Mouse (Mus musculus): ENCODE data around the gene Chchd10. TPM values are rescaled to one million over a fixed set of nuclear protein-coding genes. Genes with fewer than 3 reads are reported as not detected.
A peak's percentile ranks its signal among the peaks of the same experiment; 100 is the strongest.
"Not testable (repeated sequence)": the region's sequence is repeated elsewhere in the genome, so short reads cannot be mapped to it uniquely, and the experiment has no call there.

Chchd10 gene
- 100 to 1,000 TPM; 390 to 396 TPM for total RNA-seq (2021)
- long read RNA-seq, experiment 1, transcript Chchd10-201 (4 exons, 939 nt): major isoform, 273 of 278 reads
- long read RNA-seq, experiment 1, partial matches to known transcripts: 3 of 278 reads
- long read RNA-seq, experiment 1, other reads (novel, unspliced or antisense): 2 of 278 reads
- long read RNA-seq, experiment 2, transcript Chchd10-201 (4 exons, 939 nt): major isoform, 279 of 285 reads
- long read RNA-seq, experiment 2, partial matches to known transcripts: 3 of 285 reads
- long read RNA-seq, experiment 2, other reads (novel, unspliced or antisense): 1 of 285 reads

DNA sequence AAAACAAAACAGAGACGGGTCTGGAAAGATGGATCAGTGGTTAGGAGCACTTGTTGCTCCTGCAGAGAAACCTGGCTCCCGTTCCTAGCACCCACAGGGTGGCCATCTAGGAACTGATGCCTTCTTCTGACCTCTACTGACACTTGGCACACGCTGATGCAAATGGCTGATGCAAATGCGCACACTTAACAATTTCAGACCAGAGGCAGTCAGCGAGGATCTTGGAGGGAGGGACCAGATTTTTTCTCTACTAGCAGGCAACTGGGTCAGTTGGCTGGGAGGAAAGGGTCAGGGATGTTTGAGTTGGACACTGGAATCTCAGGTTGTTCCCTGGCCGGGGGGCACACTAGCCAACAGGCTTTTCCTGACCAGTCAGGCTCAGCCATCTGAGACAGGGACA lies at the start of gene Chchd10:
Chchd10 (plus strand) TSS at position 240 of the 400 bp plus-strand sequence.
- no peak for DNase-seq (ENCODE audit: low spot score in 2 of 2)

DNA sequence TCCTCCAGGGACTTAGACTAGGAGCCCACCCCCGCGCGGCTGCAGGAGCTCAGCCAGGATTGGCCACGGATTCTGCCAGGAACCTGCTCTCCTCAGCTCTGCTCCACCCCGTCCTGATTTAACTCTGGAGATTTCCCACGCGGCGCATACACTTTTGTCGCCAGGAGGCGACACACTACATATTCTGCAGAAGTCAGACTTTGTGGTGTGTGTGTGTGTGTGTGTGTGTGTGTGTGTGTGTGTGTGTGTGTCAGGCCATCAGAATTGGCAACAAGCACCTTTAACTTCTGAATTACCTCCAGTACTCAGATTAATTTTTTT lies 49.7 kb upstream of the Chchd10 start:
- peak; percentile 48 to 73 for DNase-seq (ENCODE audit: low spot score in 2 of 2)

DNA sequence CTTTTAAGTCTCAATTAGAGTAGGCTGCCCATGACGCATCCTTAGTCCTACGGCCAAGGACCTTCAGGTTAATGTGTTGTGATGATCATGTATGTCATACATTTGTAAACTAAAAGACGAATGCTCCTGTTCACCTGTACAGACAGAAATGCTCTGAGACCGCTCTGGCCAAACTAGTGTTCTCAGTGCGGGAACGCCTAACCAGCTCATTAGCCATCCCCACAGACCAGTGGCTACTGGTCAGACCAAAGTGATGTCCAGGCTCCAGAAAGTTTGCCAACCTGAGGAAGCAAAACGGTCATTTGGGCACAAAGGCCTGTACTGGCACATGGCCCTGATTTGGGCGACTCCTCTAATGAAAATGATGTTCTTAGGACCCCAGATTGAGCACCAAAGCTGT lies 48.2 kb upstream of the Chchd10 start:
- no peak for DNase-seq (ENCODE audit: low spot score in 2 of 2)

DNA sequence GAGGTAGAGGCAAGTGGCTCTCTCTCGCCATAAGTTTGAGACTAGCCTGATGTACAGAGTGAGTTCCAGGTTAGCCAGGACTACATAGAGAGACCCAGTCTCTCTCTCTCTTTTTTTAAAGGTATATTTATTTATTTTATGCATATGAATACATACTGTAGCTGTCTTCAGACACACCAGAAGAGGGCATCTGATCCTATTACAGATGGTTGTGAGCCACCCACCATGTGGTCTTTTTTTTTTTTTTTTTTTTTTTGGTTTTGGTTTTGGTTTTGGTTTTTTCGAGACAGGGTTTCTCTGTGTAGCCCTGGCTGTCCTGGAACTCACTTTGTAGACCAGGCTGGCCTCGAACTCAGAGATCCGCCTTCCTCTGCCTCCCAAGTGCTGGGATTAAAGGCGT lies 45.4 kb upstream of the Chchd10 start:
- DNase-seq (ENCODE audit: low spot score in 2 of 2): not testable (repeated sequence)

DNA sequence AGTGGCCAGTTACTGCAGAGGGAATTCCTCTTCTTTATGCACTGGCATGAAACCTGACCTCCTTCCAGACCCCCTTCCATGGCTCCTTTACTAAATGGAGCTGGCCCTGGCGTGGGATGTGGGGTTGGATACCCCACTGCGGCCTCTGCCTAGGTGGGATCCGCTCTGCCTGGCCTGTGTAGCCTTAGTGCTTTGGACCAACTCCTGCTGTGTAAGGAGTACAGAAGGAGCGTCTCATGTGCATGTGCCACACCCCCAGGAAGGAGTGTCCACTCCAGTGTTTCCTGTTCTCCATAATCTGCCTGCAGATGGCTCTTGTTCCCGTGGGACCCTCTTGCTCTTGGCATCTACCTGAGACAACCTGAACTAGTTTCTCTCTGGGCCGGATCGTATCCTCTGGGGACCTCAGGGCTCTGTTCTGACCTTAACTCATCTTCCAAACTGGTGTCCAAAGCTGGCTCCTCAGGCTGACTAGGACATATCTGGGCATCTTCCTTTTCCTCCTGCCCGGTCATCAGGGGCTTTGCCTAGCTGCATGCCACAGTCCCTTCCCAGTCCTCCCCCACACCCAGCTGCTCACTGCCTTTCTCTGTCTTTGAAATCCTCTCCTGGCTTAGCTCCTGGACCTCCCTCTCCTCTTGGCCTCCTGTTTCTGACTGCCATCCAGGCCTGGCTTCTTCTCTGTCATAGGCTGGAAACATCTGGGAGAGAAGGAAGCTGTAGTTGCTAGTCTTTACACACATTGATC lies 43.4 kb upstream of the Chchd10 start:
- DNase-seq (ENCODE audit: low spot score in 2 of 2): no peak

DNA sequence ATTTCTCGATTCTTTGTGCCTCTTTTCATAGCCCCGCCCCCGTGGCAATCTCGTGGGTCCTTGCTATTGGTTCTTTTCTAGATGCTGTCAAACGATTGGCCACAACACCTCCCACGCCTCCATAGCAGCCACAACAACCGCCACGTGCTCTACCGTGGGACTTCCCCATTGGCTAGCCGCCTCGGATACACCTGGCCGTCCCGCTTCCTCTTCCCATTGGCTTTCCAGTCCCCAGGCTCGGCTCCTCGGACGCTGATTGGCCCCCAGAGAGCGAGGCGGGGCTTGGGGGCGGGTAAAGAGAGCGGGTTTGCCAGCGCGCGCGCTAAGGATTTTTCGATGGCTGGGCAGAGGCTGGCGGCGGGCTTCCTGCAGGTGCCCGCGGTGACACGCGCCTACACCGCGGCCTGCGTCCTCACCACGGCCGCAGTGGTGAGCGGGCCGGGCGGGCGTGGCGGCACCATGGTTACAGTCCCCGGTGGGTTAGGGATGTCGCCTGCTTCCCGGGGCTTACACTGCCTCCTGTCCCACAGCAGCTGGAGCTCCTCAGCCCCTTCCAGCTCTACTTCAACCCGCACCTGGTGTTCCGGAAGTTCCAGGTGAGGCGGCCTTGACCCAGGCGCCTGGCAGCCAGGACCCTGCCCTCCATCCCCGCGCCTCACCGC lies 39.7 kb upstream of the Chchd10 start, which contains the start of gene Derl3:
Derl3 (plus strand) TSS at position 325 of the 662 bp plus-strand sequence.
- peak; percentile 71 to 85 for DNase-seq (ENCODE audit: low spot score in 2 of 2)

DNA sequence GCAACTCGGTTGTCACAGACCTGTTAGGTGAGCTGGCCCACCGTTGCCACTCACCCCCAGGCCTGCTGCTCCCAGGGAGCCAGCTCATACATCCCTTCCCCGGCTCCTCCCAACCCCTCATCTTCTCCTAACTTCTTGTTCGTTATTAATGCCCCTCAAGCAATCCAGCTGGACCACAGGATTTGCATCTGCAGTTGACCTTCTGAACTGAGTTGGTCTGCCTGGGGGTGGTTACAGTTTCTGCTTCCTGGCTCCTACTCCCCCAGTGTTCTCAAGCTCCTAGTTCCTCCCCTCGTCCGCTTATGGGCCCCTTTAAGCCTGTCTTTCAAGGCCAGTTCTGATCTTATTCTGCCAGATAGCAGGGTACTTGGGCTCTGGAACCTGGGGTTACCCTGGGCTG lies 38.3 kb upstream of the Chchd10 start:
- no peak for DNase-seq (ENCODE audit: low spot score in 2 of 2)

DNA sequence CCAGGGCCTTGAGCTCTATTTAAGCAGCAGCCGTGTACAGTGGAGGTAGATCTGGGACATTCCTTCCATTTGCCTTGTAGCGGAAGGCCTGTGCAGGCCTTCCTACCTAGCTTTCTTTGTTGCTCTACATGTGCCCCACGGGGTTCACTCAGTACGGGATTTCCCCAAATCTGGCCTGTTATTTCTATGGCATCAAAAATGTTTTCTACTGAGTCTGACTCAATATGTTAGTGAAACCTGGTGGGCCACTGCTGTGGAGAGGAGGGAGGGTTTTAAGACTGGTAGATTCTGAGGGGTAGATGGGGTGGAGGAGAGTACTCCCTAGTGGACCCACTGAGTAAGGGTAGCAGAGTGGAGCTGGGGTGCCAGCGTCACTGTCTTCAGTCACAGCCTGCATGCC lies 37.2 kb upstream of the Chchd10 start:
- no peak for DNase-seq (ENCODE audit: low spot score in 2 of 2)

DNA sequence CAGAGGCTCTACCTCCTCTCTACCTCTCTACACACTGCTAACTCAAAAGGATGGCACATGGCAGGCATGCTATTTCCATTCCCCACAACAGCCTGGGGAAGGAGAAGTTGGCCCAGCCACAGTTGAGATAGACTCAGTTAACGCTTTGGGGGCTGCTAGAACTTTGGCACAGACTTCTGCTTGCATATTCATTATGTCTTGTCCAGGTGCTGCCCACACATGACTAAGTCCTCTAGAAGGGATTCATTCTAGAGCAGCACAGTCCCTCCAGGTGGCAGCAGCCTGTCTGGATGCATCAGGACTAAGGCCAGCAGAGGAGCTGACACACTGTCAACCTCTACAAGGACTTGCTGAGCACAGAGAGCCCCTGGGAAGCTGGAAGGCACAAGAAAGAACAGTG lies 36.7 kb upstream of the Chchd10 start:
- no peak for DNase-seq (ENCODE audit: low spot score in 2 of 2)

DNA sequence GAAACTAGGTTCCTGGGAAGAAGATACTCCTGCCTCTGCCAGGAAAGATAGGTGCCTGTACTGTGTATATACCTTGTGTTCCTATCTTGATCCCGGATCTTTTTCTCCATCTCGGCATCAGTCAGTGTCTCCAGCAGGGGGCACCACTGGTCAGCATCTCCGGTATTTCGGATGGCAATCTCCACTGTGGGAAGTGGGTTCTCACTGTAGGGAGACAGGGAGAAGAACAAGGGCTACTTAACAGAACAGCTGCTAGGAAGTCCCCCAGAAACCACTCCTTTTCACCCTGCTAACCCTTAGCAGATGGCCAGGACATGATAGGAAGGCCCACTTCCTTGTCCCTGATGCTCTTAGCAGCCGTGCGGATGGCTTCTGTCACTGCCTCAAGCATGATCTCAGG lies 35.6 kb upstream of the Chchd10 start:
- DNase-seq (ENCODE audit: low spot score in 2 of 2): peak; percentile 56 to 80

DNA sequence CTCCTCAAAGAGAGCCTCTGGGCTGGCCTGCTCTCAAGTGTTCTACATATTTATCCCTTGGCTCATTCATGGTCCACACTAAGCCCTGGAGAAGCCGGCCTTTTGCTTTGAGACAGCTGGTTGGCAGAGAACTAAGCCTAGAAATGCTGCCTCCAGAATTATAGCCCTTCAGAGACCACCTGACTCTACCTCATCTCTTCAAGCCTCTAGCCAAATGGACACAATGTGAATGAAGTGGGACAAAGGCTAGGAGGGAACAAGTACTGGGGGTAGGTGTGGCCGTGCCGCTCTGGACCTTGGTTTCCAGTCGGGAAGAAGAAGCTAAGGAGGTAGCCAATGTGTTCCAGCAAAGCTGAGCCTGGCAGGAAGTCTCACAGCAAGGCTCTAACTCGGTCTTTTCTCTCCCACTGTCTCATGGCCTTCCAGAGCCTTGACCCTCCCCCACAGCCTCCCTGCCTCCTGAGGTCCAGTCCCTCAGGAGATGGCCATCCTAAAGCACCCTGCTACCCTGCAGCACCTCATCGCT lies 34.8 kb upstream of the Chchd10 start:
- DNase-seq (ENCODE audit: low spot score in 2 of 2): no peak

DNA sequence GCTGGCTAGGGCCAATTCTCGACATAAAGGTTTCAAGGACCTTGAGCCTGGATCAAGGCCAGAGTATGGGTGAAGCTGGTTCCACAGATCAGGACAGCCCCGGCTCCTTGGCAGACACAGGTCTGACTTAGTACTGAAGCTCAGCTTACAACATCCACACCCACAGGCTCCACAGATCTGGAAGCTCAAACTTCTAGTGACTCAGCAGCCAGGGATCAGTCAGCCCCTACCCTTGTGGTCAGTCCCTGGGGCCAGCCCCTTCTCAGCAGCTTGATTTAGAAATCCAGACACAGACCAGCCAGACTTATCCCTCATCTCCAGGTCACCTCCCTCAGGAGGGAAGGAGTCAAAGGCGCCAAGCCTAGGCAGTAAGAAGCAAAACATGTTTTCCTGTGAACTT lies 34.1 kb upstream of the Chchd10 start:
- peak in 1 of 2 experiments; percentile 57 for DNase-seq (ENCODE audit: low spot score in 2 of 2)

DNA sequence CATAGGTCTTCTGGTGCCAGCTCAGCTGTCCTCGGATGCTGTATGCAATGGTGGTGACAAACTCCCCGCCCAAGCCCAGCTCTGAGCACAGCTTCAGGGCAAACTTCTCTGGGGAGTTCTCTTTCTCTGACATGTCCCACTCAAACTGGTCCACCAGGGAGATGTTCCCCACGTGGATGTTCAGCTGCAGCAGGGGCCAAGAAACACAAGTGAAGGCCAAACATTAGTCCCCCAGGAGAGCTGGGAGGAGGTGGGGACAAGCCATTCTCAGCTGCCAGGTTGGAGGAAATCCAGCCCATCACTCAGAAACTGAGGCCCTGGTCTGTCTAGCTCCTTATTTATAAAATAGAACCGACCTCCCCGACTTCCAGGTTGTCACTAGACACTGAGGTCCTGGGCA lies 28.5 kb upstream of the Chchd10 start:
- DNase-seq (ENCODE audit: low spot score in 2 of 2): no peak

DNA sequence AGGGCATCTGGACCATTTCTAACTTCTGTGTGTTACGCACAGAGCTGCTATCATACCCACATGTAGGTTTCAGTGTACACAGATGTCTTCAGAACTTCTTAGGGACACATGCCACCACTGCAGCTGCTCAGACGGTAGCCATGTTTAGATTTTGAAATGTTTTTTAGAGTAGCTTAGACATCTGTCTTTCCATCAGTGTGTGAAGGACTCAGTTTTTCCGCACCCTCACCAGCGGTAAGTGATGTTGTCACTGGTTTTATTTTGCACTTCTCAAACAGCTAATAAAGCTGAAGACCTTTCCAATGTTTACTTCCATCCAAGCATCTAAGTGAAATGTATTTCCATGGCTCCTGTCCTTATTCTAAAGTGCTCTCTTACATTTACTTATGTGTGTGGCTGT lies 26.0 kb upstream of the Chchd10 start:
- no peak for DNase-seq (ENCODE audit: low spot score in 2 of 2)

DNA sequence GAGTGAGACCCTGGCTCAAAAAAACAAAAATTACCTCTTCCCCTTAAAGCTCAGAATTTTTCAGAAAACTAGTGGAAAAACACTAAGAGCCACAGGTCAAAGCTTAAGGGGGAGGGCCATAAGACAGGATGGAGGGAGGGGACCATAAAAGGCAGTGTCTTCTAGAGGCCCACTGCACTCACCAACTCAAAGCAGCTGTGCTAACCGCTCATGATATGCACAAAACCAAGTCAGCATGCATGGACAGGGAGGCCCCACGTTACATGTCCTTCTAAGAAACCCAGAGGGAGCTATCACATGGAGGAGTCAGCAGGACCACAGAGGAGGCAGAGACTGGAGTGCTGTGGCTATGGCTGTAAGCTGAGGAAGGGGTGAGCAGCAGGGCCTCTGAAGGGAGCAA lies 22.2 kb upstream of the Chchd10 start:
- no peak for DNase-seq (ENCODE audit: low spot score in 2 of 2)

DNA sequence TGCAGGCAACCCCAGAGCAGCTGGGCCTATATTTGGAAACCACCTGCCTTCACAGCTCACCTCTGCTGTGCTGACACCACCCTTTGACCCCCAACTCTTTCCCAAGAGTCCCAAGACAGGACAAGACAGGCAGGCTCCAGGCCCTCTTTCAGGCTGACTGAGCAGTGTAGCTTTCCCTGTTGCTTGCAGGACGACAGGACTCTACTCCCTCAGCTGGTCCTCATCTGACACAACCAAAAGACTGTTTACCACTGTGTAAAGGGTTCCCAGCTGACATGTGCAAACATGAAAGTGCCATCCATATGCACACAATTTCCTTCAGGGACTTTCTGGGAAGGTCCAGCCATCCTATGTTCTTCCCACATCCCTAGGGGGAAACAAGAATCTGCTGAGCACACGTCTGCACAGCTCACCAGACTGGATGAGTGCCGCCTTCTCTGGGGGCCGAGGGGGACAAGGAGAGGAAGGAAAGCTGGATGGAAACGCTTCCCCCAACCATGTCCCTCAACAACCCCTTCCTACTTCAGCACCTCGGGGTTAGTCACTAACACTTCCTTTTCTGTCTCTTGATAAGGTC lies 19.8 kb upstream of the Chchd10 start:
- DNase-seq (ENCODE audit: low spot score in 2 of 2): no peak

DNA sequence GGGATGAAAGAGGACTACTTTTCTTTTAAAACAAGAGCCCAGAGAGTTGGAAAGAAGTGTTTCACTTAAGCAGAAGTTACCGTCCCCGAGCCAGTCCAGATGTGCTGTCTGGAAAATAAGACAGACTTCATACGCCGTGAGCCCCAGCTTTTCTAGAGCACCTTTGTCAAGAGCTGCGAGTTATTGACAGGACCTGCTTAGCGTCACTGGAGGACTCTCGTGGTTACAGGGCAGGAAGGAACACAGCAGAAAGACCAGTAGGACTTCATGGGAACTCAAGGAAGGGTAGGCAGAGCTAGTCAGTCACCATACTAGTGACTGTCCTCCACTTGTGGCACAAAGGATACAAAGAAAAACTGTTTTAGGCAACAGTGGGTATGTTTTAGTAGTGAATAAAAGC lies 17.4 kb upstream of the Chchd10 start:
- DNase-seq (ENCODE audit: low spot score in 2 of 2): no peak

DNA sequence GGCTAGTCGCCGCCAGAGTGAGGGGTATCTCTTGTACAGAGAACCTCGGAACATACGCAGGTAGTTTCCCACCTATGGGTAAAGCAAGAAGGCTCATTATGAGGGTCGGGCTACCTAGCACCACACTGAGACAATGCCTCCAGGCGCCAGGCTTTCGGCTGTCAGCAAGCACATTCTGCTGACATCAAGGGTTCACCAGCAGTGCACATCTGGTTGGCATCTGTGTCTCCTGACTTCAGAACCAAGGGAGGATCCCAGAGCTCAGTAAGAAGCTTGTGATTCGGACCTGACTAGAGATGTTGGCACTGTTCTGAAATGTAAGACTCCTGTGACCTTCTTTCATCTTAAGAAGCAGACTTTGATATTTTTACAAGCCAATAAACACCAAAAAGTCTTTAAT lies 16.1 kb upstream of the Chchd10 start:
- DNase-seq (ENCODE audit: low spot score in 2 of 2): no peak

DNA sequence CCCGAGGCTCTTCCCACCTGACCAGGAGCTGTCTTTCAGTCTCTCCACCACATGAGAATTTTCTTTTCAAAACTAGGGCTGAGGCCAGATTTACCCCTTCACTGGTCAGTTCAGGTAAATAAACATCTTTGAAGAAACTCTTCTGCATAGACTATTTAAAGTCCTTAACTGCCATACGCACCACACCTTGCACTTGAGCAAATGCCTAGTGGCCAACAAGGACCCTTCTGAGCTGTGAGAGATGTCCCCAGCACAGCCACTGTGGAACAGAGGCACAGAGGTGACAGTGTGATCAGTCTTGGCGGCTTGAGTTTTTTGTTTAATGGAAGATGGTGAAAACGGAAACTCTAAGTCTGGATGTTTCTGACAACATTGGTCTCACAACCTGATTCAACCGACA lies 13.9 kb upstream of the Chchd10 start:
- no peak for DNase-seq (ENCODE audit: low spot score in 2 of 2)

DNA sequence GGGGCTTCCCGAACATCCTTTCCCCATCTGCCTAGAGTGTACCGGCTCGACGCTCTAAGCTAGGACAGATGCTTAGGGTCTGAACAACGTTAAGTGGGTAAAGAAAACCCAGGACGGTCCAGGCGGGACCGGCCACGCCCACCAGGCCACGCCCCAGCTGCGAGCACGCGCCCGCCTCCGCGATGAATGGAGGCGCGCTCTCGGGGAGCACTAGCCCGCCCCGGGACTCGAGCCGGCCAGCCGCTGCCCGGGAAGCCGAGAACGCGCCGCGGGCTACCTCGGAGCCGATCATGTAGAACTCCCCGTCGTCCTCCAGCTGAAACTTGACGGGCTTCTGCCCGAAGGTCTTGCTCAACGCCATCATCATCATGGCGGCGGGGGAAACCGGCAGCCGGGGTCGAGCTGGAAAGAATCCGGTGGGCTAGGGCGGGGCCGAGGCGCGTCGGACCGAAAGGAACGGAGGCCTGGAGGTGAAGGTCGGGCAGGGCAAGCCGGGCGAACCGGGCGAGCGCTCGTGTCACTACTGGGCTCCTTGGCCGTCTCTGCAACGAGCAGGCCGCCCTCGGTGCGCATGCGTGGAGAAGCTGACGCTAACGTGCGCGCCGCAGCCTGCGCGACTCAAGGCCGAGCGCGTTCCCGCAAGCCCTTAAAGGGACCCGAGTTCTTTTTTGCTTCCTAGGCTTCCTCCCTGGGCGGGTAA lies 11.8 kb upstream of the Chchd10 start, which contains the start of gene Smarcb1:
Smarcb1 (minus strand) TSS at position 592 of the 700 bp plus-strand sequence.
- DNase-seq (ENCODE audit: low spot score in 2 of 2): peak; percentile 89 to 96

Measured in gastrocnemius, postnatal 4 days (tissue).